Mouse (Mus musculus) T-helper 2 cell (primary cell): ENCODE measurements at regions not wholly inside any gene's neighbourhood (a gene's known extent, or its start where the extent isn't known, plus 50 kb on each side); places are given as distances from the start of the nearest gene placed in this dataset.
"Not testable (repeated sequence)": the region's sequence is repeated elsewhere in the genome, so short reads cannot be mapped to it uniquely, and the experiment has no call there.

Experiments
- in situ Hi-C: fragments of 300-600 bp; cut with MboI, MseI; formaldehyde crosslinking; loops from one replicate; pipeline ENCODE4 v1.15.1; 2025; ENCODE audit warnings: high pct_unique_total_duplicates

- in situ Hi-C loops, result no loop called here
Measured at GRCm38 (mm10) chr8:26747241-26747972, 229.7 kb upstream of the Zfp703 start.

- in situ Hi-C loops, result no loop called here
Measured at GRCm38 (mm10) chr8:26748161-26748971, 228.8 kb upstream of the Zfp703 start.

DNA sequence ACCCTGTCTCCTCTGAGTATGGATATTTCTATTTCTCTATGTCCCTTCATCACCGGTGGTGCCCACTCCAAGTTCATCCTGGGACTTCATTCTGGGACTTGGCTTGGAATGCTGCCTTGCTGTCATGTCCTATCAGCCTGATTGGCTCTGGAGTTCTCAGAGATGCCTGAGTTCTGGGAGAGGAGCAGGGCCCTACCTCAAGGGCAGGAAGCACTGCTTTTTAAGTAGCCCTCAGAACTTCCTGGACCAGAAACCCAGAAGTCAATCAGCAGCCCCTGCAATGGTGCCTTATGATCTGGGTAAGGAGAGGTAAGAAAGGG is 228.2 kb upstream of the Zfp703 start:
- in situ Hi-C loops, result no loop called here

DNA sequence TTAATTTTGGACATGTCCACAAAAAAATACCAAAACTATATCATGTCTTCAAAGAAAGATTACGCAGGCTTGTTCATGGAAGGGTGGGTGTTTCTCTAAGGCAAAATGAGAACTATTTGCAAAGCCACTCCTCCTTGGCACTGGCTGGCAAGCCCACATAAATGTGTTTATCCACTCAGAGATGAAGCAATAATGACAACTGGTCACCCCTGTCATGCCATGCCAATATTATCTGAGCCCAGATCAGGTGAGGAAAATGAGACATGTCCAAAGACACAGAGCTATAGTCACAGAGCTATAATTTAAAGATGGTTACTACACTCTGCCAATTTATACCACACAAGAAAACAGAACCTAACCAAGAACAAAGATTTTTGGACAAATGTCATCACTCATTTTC is 227.0 kb upstream of the Zfp703 start:
- in situ Hi-C loops, result no loop called here

- in situ Hi-C loops, result no loop called here
Measured at GRCm38 (mm10) chr8:26751651-26752050, 225.5 kb upstream of the Zfp703 start.

GRCm38 (mm10) chr8:26756452-26756851 is 220.7 kb upstream of the Zfp703 start:
- in situ Hi-C loops, result no loop called here

DNA sequence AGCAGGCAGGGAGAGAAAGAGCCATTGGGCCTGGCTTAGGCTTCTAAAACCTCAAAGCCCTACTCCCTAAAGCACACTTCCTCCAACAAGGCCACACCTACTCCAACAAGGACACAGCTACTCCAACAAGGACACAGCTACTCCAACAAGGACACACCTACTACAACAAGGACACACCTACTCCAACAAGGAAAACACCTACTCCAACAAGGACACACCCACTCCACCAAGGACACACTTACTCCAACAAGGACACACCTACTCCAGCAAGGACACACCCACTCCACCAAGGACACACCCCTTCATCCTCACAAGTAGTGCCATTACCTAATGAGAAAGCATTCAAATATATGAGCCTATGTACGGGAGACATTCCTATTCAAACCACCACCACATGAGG is 216.4 kb upstream of the Zfp703 start:
- in situ Hi-C loops, result no loop called here

DNA sequence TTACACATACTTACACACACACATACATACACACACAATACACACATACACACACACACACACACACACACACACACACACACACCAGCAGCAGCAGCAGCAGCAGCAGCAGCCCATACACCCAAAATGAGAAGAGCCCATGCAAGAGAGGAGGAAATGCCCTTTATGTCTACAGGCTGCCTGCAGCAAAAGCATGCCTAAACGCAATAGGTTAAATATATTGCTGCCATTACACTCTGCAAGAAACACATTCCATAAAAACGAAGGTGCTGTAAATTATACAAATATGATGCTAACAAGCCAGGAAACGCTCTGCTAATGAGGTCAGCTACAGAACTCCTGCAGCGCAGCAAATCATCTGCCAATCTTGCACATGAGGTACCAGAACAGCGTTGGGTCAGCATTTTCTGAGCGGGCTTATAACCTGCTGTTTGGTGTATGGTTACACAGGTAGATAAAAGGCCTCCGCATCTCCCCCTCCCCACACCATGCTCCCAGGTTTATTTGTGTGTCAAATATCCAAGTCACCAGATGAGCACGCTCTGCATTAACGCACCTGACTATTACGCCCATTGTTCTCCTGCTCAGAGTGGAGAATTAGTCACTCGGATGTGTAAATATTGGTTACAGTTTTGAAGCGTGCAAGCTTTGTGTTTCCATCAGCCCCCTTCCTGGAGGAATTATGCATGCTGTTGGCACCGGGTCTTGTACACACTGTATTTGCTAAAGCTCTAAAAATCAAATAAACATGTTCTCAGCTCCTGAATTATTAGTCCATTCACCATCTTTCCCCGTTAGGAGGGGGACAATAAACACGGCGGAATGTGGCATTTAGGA is 214.0 kb upstream of the Zfp703 start:
- in situ Hi-C loops, result no loop called here

DNA sequence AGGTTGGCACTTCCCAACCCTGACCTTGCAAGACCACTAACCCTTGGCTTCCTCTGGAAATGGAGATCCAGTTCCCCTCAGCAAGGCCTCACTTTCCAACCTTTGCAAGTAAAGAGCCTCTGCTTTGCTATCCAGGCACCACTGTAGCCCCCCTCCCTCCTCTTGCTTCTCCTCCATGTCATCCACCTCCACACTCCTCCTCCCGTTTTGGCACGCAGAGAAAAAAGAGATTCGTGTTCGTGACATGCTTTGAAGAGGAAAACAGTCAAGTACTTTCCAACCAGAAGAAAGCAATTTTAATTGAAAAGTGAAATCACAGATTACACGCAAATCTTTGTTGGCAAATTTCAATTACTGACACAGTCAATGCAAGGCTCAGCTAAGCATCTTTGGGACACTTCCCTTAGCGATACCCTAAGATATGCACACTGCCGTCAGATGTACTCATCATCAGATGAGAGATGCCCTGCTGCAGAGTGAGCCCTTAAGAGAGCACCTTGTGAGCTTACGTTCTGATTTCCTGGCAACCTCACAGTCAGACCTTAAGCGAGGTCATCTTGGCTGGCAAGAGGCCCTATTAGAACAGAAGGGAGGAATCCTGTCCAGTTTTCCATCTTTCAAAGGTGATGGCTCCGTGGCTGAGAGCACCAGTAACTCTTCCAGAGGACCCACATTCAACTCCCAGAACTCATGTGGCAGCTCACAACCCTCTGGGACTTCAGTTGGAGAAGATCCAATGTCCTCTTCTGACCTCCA is 208.5 kb upstream of the Zfp703 start:
- in situ Hi-C loops, result no loop called here

- in situ Hi-C loops, result no loop called here
Measured at GRCm38 (mm10) chr8:26770424-26770886, 206.7 kb upstream of the Zfp703 start.

DNA sequence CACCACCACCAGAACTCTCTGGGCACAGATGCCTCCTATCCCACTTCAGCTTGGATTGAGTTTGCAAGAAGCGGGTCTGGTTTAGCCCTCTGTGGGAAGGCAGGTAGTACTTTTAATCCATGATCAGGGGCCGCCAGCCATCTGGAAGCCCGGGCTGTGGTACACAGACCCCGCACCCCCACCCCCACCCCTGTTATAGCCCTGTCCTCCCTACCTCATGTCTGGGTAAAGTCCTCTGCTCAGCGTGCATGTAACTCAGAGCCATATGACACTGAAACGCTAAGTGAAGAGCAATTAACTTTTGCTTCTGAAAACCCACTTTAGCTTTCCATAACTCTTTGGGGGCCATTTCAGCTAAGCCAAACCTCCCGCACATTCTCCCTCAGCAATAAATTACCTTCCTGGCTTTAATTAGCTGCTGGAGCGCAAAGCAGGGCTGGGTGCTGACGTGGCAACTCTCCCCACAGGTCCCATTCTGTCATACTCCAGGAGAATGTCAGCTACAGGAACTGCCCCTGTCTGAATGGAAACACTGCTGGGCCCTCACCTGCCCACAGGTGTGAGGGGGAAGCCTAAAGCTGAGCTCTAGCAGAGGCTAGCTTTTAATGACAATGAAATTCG is 198.1 kb upstream of the Zfp703 start:
- in situ Hi-C loops, result no loop called here

DNA sequence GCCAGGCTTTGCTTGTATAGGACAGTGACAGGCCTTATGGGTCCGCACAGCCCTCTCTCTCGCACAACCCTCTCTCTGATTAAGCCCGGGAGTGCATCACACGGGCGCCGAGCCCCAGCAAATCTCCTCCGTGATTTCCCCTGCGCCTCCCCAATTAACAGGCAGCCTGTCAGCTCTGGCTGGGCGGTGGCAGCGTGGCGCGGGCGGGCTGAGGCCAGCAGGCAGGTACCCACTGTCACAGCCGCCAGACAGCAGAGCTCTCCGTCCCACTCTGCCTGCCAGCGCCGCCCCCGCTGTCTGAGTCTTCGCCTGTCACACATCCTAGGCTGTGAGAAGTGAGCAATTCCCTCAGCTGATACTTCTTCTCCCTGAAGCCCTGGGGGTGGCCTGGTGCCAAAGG is 196.6 kb upstream of the Zfp703 start:
- in situ Hi-C loops, result no loop called here

- in situ Hi-C loops, result not testable (repeated sequence)
Measured at GRCm38 (mm10) chr8:26782936-26783335, 194.2 kb upstream of the Zfp703 start.

GRCm38 (mm10) chr8:26784381-26784780 is 192.7 kb upstream of the Zfp703 start:
- in situ Hi-C loops, result no loop called here

DNA sequence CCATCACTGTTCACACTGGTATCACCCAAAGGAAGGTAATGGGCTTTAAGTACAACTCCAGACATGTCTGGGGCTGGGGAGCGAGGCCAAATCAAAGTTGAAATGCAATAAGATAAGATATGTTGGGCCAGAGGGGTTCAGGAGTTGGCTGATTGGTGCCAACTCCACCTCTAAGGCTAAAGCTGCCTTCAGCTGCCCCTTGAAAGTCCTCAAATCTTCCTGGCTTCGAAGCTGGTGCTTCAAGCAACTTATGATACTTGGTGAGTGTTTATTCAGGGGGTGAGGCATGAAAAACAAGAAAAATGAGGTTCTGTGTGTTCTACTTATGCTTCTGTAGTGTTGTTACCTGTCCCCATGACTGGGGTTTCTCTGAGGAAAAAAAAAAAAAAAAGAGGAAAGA is 185.3 kb upstream of the Zfp703 start:
- in situ Hi-C loops, result no loop called here

- in situ Hi-C loops, result no loop called here
Measured at GRCm38 (mm10) chr8:26793606-26794292, 183.4 kb upstream of the Zfp703 start.

DNA sequence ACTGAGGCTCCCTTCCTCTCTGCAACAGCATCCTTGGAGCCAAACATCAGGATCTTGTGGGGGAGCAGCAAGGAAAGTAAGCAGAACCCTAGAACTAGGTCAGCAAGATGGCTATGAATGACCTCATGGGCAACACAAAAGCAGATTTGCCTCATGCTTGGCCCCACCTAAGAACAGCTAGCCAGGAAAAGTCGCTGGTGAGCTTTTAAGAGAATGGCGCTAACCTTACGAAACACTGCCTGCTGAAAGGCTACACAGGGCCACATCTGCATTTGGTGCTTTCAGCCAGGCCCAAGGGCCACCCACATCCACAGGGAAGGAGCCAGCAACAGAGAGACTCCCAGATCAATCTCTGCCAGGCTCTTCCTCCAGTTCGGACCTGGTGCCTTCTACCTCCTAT is 182.7 kb upstream of the Zfp703 start:
- in situ Hi-C loops, result no loop called here

GRCm38 (mm10) chr8:26795616-26796015 is 181.5 kb upstream of the Zfp703 start:
- in situ Hi-C loops, result no loop called here

DNA sequence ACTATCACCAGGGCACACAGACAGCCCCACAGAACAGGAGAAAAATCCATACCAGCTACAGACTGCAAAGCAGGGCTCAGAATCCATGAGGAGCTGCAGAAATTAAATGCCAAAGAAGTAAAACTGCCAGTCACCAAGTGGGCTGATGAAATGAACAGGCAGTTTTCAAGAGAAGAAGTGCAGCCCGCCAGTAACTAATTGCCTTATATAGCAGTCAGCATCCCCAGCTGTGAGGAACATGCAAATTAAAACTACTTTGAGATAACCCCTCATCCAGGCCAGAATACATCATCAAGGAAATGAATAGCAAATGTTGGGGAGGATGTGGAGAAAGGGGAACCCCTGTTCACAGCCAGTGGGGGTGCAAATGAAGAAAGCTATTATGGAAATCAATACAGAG is 177.3 kb upstream of the Zfp703 start:
- in situ Hi-C loops, result no loop called here

GRCm38 (mm10) chr8:26804089-26804488 is 173.0 kb upstream of the Zfp703 start:
- in situ Hi-C loops, result no loop called here
